Mouse (Mus musculus) thymus, postnatal 36 days (tissue): ENCODE measurements around the gene Glyat.
"Not testable (repeated sequence)": the region's sequence is repeated elsewhere in the genome, so short reads cannot be mapped to it uniquely, and the experiment has no call there.

Source experiments
- DNase-seq, 2 experiments: peaks; one replicate each; pipeline ENCODE4 v3.0.0; 2022; ENCODE audit warnings: mixed read lengths in 2 of 2

Glyat gene

GRCm38 (mm10) chr19:12633176-12633575 is at the start of gene Glyat:
TSS of gene Glyat (plus strand) at chr19:12633308.
- no peak for DNase-seq

GRCm38 (mm10) chr19:12585310-12585709 is 47.8 kb upstream of the Glyat start:
- DNase-seq = no peak

GRCm38 (mm10) chr19:12591908-12592307 is 41.2 kb upstream of the Glyat start:
- peak; percentile 63 to 66 for DNase-seq

GRCm38 (mm10) chr19:12595135-12595529 is 38.0 kb upstream of the Glyat start:
- DNase-seq = no peak

DNA sequence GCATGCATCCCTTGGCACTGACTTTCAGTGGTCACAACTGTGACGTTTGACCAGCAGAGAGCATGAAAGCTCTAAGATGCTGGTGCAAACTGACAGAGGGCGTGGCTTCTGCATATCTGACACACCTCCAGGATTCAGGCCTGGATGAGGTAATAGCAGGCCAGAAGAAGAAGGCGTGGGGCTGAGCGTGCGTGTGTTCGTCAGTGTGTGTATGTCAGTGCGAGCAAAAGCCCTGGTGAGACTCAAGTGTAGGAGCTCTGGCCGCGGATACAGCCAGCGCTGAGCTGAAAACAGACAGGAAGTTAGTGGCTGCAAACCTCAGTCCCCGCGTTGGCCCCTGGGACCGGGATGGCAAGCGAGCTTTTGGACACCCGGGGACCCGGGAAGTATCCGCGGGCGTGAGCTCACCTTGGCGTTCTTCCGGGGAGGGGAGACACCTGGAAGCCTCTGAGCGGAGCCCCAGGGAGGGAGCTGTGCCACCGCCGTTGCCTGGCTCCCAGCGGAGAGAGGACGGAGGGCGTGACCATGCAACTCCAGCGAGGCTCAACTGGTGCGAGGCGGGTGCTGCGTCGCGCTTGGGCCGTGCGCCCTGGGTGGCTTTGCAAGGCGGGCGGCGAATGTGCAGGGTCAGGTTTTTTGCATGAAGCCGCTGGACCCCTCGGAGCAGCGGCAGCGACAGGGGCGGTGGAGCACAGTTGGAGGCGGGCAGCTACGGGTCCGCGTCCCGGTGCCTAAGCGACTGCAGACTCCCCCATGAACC is 37.4 kb upstream of the Glyat start:
- peak; percentile 29 to 45 for DNase-seq

DNA sequence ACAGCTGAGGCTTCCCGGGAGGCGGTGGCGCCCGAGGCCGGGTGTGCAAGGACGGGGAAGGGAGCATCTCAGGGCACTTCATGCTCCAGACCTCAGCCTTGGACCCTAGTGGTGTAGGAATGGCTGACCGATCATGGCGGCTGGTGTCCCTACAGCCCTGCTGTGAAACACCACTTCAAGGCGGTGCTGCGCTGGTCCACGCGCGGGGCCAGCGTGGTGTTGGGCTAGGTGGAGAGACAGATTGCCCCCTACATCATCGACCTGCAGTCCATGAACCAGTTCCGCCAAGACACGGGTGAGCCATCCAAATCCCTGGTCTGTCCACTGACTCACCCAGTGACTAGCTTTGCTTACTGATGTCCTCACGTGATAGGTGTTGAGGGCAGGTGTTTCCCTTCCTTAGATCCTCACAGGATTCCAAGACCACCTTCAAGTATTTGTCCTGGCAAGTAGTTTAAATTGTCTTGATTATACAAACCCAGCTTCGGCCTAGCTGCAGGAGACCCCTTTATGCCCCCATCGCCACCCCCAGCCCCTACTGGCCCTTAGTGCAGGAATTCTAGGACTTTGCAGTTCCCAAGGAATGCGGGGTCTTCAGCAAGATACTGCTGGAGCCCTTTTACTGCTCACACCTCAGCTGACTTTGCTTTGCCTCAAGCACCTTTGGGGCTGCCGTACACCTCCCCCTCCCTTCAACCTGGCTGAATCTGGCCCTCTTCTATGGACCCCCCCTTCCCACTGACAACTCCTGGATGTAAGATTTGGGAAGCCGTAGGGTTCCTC is 36.6 kb upstream of the Glyat start:
- no peak for DNase-seq

GRCm38 (mm10) chr19:12597073-12597405 is 36.1 kb upstream of the Glyat start:
- no peak for DNase-seq

DNA sequence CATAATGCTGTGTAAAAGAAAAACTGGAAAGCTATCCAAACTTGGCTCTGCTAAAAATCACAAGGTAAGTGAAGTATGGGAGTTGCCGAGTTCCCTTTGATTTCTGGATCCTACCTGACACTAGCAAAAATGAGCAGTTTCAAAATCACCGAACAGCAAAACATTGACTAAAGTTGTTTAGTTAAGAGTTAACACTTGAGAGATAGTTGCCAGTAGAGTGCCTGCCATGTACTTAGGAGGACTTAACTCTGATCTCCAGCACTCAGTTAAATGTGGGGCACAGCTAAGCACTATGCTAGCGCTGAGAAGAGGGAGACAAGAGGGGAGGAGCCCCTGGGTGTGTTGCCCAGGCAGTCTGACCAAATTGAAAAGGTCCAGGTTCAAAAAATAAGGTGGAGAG is 34.4 kb upstream of the Glyat start:
- DNase-seq = no peak

DNA sequence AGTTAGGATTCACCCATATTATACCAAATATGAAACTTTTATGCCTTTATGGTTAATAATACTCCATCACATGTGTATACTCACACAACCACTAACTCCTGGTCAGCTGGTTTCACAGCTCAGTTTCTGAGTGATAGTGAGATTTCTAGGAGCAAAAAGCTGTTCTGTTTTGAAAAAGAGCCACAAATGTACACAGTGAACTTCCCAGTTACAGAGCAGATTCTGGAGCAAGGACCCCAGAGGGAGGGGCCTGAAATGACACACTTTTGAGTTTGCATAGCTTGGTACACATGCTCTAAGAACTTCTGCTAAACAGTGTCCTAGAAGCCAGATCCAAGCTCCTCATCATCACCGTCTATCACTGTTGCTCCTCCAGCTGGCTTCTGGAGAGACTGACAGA is 33.4 kb upstream of the Glyat start, which contains the start of gene Gm4952:
TSS of gene Gm4952 (plus strand) at position 301 of the 400 bp plus-strand sequence.
- DNase-seq = no peak

DNA sequence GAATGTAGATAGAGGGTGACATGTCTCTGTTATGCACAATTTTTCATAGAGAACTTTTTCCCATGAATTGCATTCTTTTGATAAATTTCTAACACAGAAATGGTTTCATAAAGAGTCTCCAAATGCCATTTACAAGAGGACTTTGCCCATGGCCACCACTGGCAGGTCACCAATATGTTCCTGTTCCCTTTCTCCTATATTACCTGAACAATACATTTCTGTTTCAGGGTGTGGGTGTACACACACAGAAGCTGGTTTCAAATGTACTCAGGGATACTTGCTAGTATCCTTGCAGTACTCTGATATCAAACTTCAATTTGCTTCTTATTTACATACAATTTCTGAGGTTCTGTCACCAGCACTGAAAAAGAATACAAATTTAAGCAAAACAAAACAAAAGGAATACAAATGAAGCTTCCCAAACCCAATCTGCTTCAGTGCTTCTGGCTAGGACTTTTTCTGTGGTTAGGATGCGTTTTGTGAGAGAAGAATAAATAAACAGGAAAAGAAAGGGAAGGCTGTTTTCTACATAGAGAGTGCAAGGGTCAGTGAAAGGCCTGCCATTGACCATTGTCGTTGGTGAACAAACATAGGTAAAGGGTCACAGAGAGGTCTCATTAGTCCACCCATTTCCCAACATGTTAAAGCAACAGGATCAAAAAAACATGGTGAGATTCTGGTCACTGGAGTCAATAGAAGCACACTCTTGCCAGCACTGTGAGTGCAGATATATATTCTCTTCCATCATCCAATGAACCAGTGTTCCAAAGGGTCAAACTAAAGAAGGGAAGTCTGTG is 32.2 kb upstream of the Glyat start:
- no peak for DNase-seq

GRCm38 (mm10) chr19:12608336-12608735 is 24.8 kb upstream of the Glyat start:
- no peak for DNase-seq

DNA sequence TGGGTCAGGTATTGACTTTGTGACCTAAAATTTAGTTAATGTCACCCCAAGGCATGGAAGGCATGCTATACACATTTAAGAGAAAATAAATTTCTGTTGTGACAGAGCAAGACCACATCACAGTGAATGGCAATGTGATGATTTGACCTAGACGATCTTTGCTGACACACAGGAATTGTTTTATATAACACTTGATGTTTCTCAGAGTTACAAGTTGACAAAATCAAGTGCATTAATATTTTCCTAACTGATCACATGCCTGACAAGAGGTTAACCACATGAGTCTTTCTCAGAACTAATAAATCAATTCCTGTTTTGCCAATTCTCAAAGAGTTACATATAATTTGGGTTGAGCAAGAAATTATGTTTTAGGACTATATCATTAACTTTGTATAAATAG is 19.5 kb upstream of the Glyat start:
- DNase-seq = no peak

DNA sequence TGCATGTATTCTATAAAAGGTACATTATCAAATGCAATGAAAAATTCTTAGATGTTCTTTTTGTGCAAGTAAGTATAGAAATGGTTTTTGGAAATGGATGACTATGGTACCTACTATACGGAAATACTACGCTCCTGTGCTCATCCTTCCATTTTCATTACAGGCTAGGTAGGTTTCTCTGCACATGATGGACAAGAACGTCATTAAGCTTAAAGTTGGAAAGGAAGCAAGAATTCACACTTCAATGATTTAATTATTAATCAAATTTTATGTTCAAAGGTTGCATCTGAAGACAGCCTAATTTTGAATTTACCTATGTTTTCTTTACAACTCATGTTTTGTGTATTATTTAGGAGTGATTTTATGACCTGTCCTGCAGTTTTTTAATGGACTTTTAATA is 1.2 kb downstream of the Glyat start:
- DNase-seq = no peak

- no peak for DNase-seq
These were observed 1.9 kb downstream of the Glyat start for GRCm38 (mm10) chr19:12634963-12635362.

GRCm38 (mm10) chr19:12636863-12637262 is 3.8 kb downstream of the Glyat start:
- DNase-seq = no peak

- DNase-seq = no peak
These were observed 4.9 kb downstream of the Glyat start for GRCm38 (mm10) chr19:12638049-12638448.

- DNase-seq = no peak
These were observed 16.4 kb downstream of the Glyat start for GRCm38 (mm10) chr19:12649511-12649910.

- DNase-seq = no peak
These were observed 33.0 kb downstream of the Glyat start for GRCm38 (mm10) chr19:12666156-12666555.

- not testable (repeated sequence) for DNase-seq
These were observed 35.5 kb downstream of the Glyat start for GRCm38 (mm10) chr19:12668601-12669000.

DNA sequence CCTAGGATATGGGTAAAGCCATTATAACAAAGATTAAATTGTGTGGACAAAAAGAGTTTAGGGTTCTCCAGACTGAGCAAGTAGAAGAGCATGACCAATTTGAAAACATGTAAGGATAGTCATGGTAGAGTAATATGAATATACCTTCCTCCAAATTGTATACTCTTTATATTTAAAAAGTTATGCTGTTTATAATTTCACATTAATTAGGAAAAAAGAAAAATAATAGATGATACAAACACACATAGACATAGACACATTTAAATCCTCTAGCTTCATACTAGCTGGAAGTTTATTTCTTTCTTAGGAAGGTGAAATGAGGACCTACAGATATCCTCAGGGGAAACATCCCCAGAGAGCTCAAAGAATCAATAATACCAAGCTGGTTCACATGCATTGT is 37.0 kb downstream of the Glyat start, which contains the start of gene Olfr1442:
TSS of gene Olfr1442 (plus strand) at position 301 of the 400 bp plus-strand sequence.
- no peak for DNase-seq

GRCm38 (mm10) chr19:12671051-12671450 is 37.9 kb downstream of the Glyat start:
- DNase-seq = no peak

- DNase-seq = no peak
These were observed 44.7 kb downstream of the Glyat start, which contains the start of gene Olfr1443 for GRCm38 (mm10) chr19:12677812-12678211. TSS of gene Olfr1443 (plus strand) at chr19:12678112.

DNA sequence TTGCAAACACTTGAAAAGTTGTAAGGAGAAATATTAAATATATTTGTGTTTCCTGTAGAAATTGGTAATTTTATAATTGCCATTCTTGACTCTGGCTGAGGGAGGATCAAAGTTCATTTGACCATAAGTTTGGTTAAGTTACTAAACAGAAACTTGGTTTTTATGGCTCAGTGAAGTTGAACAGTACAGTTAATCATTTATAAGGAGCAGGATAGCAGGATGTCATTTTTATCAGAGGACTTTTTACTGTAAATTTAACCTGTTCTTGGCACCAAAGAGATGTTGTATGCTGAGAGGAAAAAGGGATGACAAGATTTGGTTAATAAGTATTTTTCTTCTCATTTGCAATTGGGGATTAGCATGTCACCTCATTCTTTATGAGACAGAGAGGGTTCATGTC is 51.5 kb downstream of the Glyat start:
- DNase-seq = no peak
